Mouse (Mus musculus) myocyte (in vitro differentiated cells): ENCODE measurements around the gene Por. TPM values are rescaled to one million over a fixed set of nuclear protein-coding genes. Genes with fewer than 3 reads are reported as not detected.
A peak's percentile ranks its signal among the peaks of the same experiment; 100 is the strongest.

ENCODE experiments used
- H3K27me3 ChIP-seq: one replicate; pipeline ENCODE4 v1.6.1; 2011; ENCODE audit not compliant: control insufficient read depth, insufficient read depth, insufficient read length
- H3K36me3 ChIP-seq: one replicate; pipeline ENCODE4 v1.6.1; 2011; ENCODE audit not compliant: control insufficient read depth, insufficient read depth
- H3K4me2 ChIP-seq: one replicate; pipeline ENCODE4 v1.6.1; 2011; ENCODE audit warnings: low read depth, control low read depth
- H3K4me3 ChIP-seq: one replicate; pipeline ENCODE4 v1.5.1; 2011; ENCODE audit warnings: mild to moderate bottlenecking, control low read depth, moderate library complexity
- H3K79me2 ChIP-seq: one replicate; pipeline ENCODE4 v1.6.1; 2011; ENCODE audit not compliant: control insufficient read depth, insufficient read depth
- H3ac ChIP-seq: one replicate; pipeline ENCODE4 v1.6.1; 2011; ENCODE audit not compliant: control insufficient read depth, insufficient read length
- CEBPB ChIP-seq: IDR thresholded peaks from 2 replicates; pipeline ENCODE4 v1.6.1; 2011; ENCODE audit warnings: mild to moderate bottlenecking, moderate library complexity; ENCODE audit not compliant: poor library complexity, insufficient read depth, severe bottlenecking
- E2F4 ChIP-seq: IDR thresholded peaks from one replicate; pipeline ENCODE4 v1.6.1; 2011; ENCODE audit warnings: mild to moderate bottlenecking, control low read depth, moderate library complexity; ENCODE audit not compliant: insufficient read depth
- MAX ChIP-seq: IDR thresholded peaks from one replicate; pipeline ENCODE4 v1.6.1; 2011; ENCODE audit warnings: low read depth, mild to moderate bottlenecking, control low read depth
- MYOD1 ChIP-seq, 3 experiments: IDR thresholded peaks; one replicate each; pipeline ENCODE4 v1.6.1; 2011; ENCODE audit warnings: control low read depth in 2 of 3, low read depth in 2 of 3, mild to moderate bottlenecking in 2 of 3, moderate library complexity in 1 of 3; ENCODE audit not compliant: insufficient read length in 2 of 3, control insufficient read depth in 1 of 3
- MYOG ChIP-seq, 3 experiments: IDR thresholded peaks; one replicate each; pipeline ENCODE4 v1.6.1; 2011; ENCODE audit warnings: control low read depth in 2 of 3, low read depth in 2 of 3, mild to moderate bottlenecking in 2 of 3; ENCODE audit not compliant: insufficient read length in 2 of 3, control insufficient read depth in 1 of 3, insufficient read depth in 1 of 3
- POLR2A ChIP-seq: IDR thresholded peaks from one replicate; pipeline ENCODE4 v1.6.1; 2011; ENCODE audit warnings: low read depth, mild to moderate bottlenecking, control low read depth, moderate library complexity; ENCODE audit not compliant: insufficient read length
- POLR2AphosphoS2 ChIP-seq: IDR thresholded peaks from one replicate; pipeline ENCODE4 v1.6.1; 2011; ENCODE audit warnings: low read depth, control low read depth; ENCODE audit not compliant: insufficient read length
- REST ChIP-seq: IDR thresholded peaks from one replicate; pipeline ENCODE4 v1.6.1; 2011; ENCODE audit warnings: mild to moderate bottlenecking, control low read depth, moderate library complexity; ENCODE audit not compliant: insufficient read depth, insufficient read length
- SRF ChIP-seq: IDR thresholded peaks from one replicate; pipeline ENCODE4 v1.6.1; 2011; ENCODE audit warnings: low read depth; ENCODE audit not compliant: control insufficient read depth, insufficient read length
- TCF12 ChIP-seq: IDR thresholded peaks from one replicate; pipeline ENCODE4 v1.6.1; 2011; ENCODE audit warnings: mild to moderate bottlenecking, control low read depth; ENCODE audit not compliant: poor library complexity, insufficient read depth, severe bottlenecking
- TCF3 ChIP-seq: IDR thresholded peaks from one replicate; pipeline ENCODE4 v1.6.1; 2011; ENCODE audit warnings: low read depth, control low read depth; ENCODE audit not compliant: insufficient read length
- USF1 ChIP-seq: IDR thresholded peaks from one replicate; pipeline ENCODE4 v1.6.1; 2011; ENCODE audit warnings: low read depth, mild to moderate bottlenecking, control low read depth, moderate library complexity
- polyA plus RNA-seq: library from polyadenylated mRNA; unstranded; fragments of >200 nt; fragmentation: generic; extraction: Trizol; gene quantifications from one replicate; pipeline ENCODE4 v1.2.1, GENCODE M21; 2012; ENCODE audit warnings: missing spikeins

Por gene
- polyA plus RNA-seq, 1 experiment: 90.6 TPM

- Histone ChIP-seq H3K27me3 (no peaks in the 10 kb centered on the region), H3K79me2 (peaks cover 63% of the 10 kb centered on the region), H3K4me3 (no peak overlapping the region), H3ac (no peak overlapping the region), H3K4me2 (no peak overlapping the region), H3K36me3 (no peaks in the 10 kb centered on the region)
- TF ChIP-seq TCF3 (no peak), USF1 (no peak), MYOD1 (IDR thresholded peaks at IDR 0.05; ENCODE audit: control insufficient read depth in 1 of 3, insufficient read length in 2 of 3, low read depth in 2 of 3) (no peak), POLR2AphosphoS2 (no peak), POLR2A (no peak), MAX (no peak), REST (no peak), MYOG (IDR thresholded peaks at IDR 0.05; ENCODE audit: control insufficient read depth in 1 of 3, insufficient read depth in 1 of 3, insufficient read length in 2 of 3, low read depth in 2 of 3) (no peak), TCF12 (no peak), SRF (no peak), E2F4 (no peak), CEBPB (no peak)
Observed at GRCm38 (mm10) chr5:135691266-135691665, 21.4 kb downstream of the Por start.

DNA sequence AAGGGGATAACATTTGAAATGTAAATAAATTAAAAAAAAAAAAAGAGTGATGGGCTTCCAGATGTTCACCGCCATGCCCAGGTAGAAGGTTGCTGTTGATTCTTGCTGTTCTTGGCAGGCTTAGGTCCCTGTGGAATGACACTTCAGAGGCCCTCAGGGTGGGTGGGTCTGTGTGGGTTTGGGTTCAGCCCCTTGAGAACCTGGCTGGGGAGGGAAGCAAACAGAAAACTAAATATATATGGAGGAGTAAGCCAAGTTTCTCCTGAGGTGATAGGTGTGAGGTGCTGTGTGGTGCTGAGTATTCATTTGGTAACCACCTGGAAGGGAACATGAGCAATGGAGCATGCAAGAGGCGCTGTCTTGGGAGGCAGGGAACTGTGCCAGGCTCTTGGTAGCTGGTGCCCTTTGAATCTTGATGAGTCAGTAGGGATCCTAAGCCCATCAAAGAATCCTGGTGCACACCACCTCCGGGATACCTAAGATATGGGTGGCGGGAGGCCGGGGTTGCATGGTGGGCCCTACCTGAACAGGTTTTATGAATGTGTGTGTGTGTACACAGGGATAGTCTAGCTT is 23.5 kb downstream of the Por start:
- no peak for TF ChIP-seq CEBPB
- TF ChIP-seq TCF12: no peak
- TF ChIP-seq REST: no peak
- no peak for TF ChIP-seq POLR2AphosphoS2
- no peak for TF ChIP-seq SRF
- TF ChIP-seq E2F4: no peak
- TF ChIP-seq USF1: no peak
- no peak for TF ChIP-seq MAX
- no peak for TF ChIP-seq MYOD1 (IDR thresholded peaks at IDR 0.05; ENCODE audit: control insufficient read depth in 1 of 3, insufficient read length in 2 of 3, low read depth in 2 of 3)
- no peak for TF ChIP-seq MYOG (IDR thresholded peaks at IDR 0.05; ENCODE audit: control insufficient read depth in 1 of 3, insufficient read depth in 1 of 3, insufficient read length in 2 of 3, low read depth in 2 of 3)
- no peak for TF ChIP-seq TCF3
- TF ChIP-seq POLR2A: no peak
- no peaks in the 10 kb centered on the region for H3K36me3 ChIP-seq
- no peak overlapping the region for H3ac ChIP-seq
- no peak overlapping the region for H3K4me2 ChIP-seq
- no peaks in the 10 kb centered on the region for H3K27me3 ChIP-seq
- H3K4me3 ChIP-seq: no peak overlapping the region
- H3K79me2 ChIP-seq: peaks cover 79% of the 10 kb centered on the region

DNA sequence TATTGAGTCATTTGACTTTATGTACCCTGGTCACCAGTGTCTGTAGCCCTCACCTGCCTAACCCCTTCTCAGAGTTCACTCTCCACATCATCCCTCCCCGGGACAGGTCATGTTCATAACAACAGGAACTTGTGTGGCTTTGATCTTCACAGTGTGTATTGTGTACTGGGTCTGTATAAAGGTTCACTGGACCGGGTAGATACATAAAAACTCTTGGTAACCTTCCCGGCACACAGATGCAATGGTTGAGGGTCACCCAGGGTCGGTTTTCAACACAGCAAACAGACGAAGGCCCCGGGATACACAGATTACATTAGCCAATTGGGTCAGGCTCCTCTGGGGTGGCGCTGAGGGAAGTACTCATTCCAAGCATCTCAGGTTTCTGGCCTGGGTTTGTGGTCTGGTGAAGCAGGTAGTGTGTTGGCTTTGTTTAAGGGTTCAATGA is 25.5 kb downstream of the Por start:
- TF ChIP-seq SRF (no peak), POLR2AphosphoS2 (no peak), E2F4 (no peak), REST (no peak), USF1 (no peak), MAX (no peak), TCF3 (no peak), TCF12 (no peak), MYOG (IDR thresholded peaks at IDR 0.05; ENCODE audit: control insufficient read depth in 1 of 3, insufficient read depth in 1 of 3, insufficient read length in 2 of 3, low read depth in 2 of 3) (no peak), POLR2A (no peak), MYOD1 (IDR thresholded peaks at IDR 0.05; ENCODE audit: control insufficient read depth in 1 of 3, insufficient read length in 2 of 3, low read depth in 2 of 3) (no peak), CEBPB (no peak)
- Histone ChIP-seq H3ac (no peak overlapping the region), H3K4me3 (no peak overlapping the region), H3K27me3 (no peaks in the 10 kb centered on the region), H3K36me3 (no peaks in the 10 kb centered on the region), H3K79me2 (peaks cover 66% of the 10 kb centered on the region), H3K4me2 (no peak overlapping the region)

GRCm38 (mm10) chr5:135697711-135698111 is 27.9 kb downstream of the Por start:
- H3K27me3 ChIP-seq: no peaks in the 10 kb centered on the region
- no peaks in the 10 kb centered on the region for H3K36me3 ChIP-seq
- H3K79me2 ChIP-seq: peaks cover 43% of the 10 kb centered on the region
- peak; percentile 71; the same call in 1 of the 2 replicates for TF ChIP-seq CEBPB
- no peak for TF ChIP-seq TCF3
- H3ac ChIP-seq: no peak overlapping the region
- no peak overlapping the region for H3K4me3 ChIP-seq
- H3K4me2 ChIP-seq: no peak overlapping the region

- peaks cover 37% of the 10 kb centered on the region for H3K79me2 ChIP-seq
- no peaks in the 10 kb centered on the region for H3K36me3 ChIP-seq
- H3K4me3 ChIP-seq: no peak overlapping the region
- no peaks in the 10 kb centered on the region for H3K27me3 ChIP-seq
- no peak overlapping the region for H3ac ChIP-seq
- peak overlapping the region; percentile 55 for H3K4me2 ChIP-seq
- TF ChIP-seq POLR2A (no peak), E2F4 (no peak), SRF (no peak)
Observed at GRCm38 (mm10) chr5:135701601-135702000, 31.8 kb downstream of the Por start.
